Mouse (Mus musculus) liver, embryonic 14.5 days (tissue): ENCODE results near the gene Pxk.

Experiments used
- CTCF ChIP-seq: IDR thresholded peaks from 2 replicates; pipeline ENCODE4 v1.5.1; 2016; ENCODE audit warnings: antibody characterized with exemption, low read depth, control low read depth
- EP300 ChIP-seq: IDR thresholded peaks from 2 replicates; pipeline ENCODE4 v1.6.1; 2016; ENCODE audit warnings: antibody characterized with exemption, low read depth

DNA sequence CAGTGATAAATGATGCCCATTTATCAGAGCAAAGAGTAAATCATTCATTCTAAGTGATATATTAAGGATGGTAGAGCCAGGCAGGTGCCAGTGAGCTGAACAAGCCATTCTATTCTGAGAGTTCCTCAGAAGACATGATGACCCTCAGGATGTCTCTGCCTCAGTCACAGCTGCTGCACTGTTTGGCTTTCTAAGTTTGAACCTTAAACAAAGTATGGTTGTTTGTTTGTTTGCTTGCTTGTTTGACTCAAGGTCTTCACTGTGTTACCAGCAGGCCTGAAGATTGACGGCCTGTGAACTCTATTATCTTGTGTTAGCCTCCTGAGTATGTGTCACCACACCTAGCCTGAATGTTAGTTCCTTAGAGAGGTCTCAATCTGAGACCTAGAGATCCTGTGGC is 16.7 kb downstream of the Pxk start:
- TF ChIP-seq EP300 (no peak), CTCF (no peak)
